Mouse (Mus musculus): ENCODE measurements around the gene Xiap.
A peak's percentile ranks its signal among the peaks of the same experiment; 100 is the strongest.

Gene Xiap

DNA sequence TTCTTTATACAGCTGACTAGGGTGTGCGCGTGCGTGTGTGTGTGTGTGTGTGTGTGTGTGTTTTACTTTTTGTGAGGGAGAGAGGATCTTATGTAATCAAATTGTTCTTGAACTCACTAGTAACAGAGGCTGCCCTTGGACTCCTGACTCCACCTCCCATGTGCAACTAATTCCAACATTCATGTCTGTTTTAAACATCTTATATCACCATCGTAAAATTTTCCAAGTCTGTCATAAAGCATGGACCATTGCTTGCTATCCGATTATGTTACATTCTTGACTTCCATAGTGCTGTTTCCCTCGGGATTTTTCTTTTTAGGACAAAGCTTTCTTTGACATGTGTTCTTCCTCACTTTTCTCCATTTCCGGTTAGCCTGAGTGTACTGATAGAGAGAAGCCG, 28.3 kb downstream of the Xiap start:
- no peak for DNase-seq (ENCODE audit: low spot score in 2 of 2)

DNA sequence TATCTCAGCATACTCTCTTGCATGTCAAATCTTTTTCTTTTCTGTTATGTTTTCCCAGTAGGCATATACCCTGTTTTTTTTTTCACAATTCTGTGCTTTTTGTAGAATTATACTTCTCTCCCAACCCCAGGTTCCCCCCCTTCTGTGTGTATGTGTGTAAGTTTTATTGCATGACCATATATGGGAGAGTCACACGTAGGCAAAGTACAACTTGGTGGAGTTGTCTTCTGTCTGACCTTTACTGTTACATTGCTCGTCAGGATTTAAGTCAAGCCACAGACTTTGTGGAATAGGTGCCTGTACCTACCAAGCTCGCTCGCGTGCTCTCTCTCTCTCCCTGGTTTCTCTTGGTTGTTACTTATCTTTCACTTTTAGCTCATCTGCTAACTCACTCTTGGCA, 28.7 kb downstream of the Xiap start:
- no peak for DNase-seq (ENCODE audit: low spot score in 2 of 2)

DNA sequence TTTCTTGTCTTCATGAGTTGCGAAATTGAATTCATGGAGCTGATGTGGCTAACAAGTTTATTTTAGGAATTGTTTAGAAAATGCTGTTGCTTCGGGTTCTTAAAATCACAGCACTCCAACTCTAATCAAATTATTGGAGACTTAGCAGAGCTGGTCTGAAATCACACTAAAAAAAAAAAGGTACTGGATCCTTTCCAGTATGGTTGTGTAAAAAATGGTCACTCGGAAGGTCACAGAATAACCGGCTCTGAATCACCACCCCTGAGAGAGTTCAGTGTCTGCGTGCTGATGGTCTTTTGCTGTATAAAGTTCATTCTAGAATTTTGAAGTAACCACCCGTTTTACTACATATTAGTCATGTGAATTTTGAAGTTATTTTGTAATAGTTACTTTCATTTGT, 47.7 kb downstream of the Xiap start:
- DNase-seq (ENCODE audit: low spot score in 2 of 2) = no peak

- no peak for DNase-seq (ENCODE audit: low spot score in 2 of 2)
Measured at GRCm38 (mm10) chrX:42110585-42110984, 51.1 kb downstream of the Xiap start.

- no peak for DNase-seq (ENCODE audit: low spot score in 2 of 2)
Measured at GRCm38 (mm10) chrX:42119442-42120048, 60.1 kb downstream of the Xiap start.

- DNase-seq (ENCODE audit: low spot score in 2 of 2) = no peak
Measured at GRCm38 (mm10) chrX:42124963-42125697, 65.7 kb downstream of the Xiap start.

- DNase-seq (ENCODE audit: low spot score in 2 of 2) = no peak
Measured at GRCm38 (mm10) chrX:42139882-42140281, 80.4 kb downstream of the Xiap start.

GRCm38 (mm10) chrX:42142620-42143019, 83.1 kb downstream of the Xiap start:
- no peak for DNase-seq (ENCODE audit: low spot score in 2 of 2)

DNA sequence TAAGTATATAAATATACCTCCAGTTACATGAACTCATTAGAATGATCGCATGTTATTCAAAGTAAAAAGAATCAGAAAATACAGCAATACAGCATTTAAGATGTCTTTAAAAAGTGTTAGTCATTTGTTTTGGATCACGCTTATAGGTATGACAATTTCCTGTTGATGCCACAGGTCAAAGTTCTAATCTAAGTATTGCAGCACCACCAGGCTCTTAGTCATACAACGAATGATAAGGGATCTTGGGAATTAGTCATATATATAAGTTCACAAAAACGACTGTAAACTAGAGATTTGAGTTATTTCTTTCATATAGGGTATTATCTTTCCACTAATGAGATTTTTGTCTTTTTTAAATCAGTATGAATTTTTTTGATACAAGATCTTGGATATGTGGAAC, 84.5 kb downstream of the Xiap start:
- no peak for DNase-seq (ENCODE audit: low spot score in 2 of 2)

DNA sequence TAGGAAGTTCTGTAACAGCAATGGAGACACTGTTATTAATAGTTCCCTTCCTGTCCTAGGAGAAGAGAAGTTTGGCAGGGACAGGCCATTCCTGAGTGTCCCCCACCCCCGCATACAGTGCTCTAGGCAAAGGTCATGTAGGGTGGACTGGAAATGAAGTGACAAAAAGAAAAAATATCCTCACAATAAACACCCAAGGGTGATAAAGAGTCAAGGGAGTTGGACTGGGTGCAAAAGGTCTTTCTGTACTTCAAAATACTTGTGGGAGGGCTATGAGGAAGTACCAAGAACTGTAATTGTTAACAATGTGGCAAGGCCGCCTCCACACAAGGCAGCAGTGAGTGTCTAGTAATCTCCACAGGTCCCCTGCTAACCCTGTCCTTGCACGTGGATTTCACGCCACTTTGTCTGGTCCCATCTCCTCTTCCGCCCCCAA, 88.6 kb downstream of the Xiap start:
- peak in 1 of 2 experiments; percentile 5 for DNase-seq (ENCODE audit: low spot score in 2 of 2)

- DNase-seq (ENCODE audit: low spot score in 2 of 2) = peak; percentile 65 to 67
Measured at GRCm38 (mm10) chrX:42148788-42149556, 89.5 kb downstream of the Xiap start, which contains the start of gene Stag2. TSS of gene Stag2 (plus strand) at chrX:42149317.

GRCm38 (mm10) chrX:42149557-42150345, 90.3 kb downstream of the Xiap start:
- DNase-seq (ENCODE audit: low spot score in 2 of 2) = peak; percentile 14 to 16

DNA sequence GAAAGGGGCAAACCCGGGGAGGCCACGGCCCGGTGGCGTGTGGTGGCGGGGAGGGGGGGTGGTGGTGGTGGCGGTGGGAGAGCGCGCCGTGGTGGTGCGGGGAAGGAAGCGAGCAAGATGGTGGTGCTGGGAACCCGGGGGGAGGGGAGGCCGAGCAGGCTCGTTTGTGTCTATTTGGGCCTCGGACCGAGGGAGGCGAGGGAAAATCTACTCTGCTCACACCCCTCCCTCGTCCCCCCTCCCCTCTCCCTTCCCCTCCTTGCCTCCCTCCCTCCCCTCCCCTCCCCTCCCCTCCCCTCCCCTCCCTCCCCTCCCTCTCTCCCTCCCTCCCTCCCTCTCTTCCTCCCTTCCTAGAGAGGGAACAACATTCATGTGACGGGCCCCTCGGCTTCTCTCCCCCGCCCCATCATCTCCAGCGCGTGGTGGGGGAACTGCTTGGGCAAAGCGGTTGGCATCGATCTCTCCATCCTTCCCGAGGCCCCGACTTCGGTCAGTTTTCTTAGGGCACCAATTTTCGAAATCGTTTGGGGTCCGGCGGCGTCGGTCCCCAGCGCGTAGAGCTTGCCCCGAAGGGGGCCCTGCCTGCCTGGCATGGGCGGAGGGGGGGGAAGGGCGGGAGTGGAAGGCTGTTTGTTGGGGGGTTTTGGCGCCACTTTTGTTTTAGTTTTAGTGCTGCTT, 91.0 kb downstream of the Xiap start:
- peak; percentile 59 to 61 for DNase-seq (ENCODE audit: low spot score in 2 of 2)

- no peak for DNase-seq (ENCODE audit: low spot score in 2 of 2)
Measured at GRCm38 (mm10) chrX:42151024-42151754, 91.7 kb downstream of the Xiap start.

GRCm38 (mm10) chrX:42151903-42152369, 92.5 kb downstream of the Xiap start:
- DNase-seq (ENCODE audit: low spot score in 2 of 2) = peak; percentile 44 to 50

GRCm38 (mm10) chrX:42153056-42153455, 93.6 kb downstream of the Xiap start:
- no peak for DNase-seq (ENCODE audit: low spot score in 2 of 2)
